Mouse (Mus musculus) gonadal fat pad, adult 2 months (tissue): ENCODE data around the gene Wscd2. TPM values are rescaled to one million over a fixed set of nuclear protein-coding genes. Genes with fewer than 3 reads are reported as not detected.
"Not testable (repeated sequence)": the region's sequence is repeated elsewhere in the genome, so short reads cannot be mapped to it uniquely, and the experiment has no call there.

Source experiments
- DNase-seq: peaks from one replicate; pipeline ENCODE4 v3.0.0-alpha.2; 2012; ENCODE audit warnings: low read depth
- polyA plus RNA-seq: library from polyadenylated mRNA; depleted of rRNA; stranded (reverse); fragments of >200 nt; gene quantifications from 2 replicates; pipeline ENCODE4 v1.2.3, GENCODE M21; 2012

The Wscd2 gene
- polyA plus RNA-seq, 1 experiment, result 5.9 TPM

DNA sequence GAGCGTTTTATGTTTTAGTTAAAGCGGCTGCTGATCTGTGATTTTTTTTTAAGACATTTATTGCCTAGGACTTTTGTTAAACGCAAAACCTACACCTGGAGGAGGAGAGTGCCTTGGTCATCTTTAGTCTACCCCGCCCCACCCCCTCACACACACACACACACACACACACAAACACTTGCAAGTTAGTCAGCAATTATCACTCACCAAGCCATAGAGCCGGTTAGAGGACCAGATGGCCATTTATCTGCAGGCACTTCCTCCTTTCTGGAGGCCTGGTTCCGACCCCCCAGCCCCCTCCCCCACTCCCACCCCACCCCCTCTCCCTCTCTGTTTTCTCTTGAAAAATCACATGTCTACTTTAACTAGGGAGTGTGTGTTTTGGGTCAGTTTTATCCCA, 94.3 kb downstream of the Wscd2 start:
- no peak for DNase-seq

DNA sequence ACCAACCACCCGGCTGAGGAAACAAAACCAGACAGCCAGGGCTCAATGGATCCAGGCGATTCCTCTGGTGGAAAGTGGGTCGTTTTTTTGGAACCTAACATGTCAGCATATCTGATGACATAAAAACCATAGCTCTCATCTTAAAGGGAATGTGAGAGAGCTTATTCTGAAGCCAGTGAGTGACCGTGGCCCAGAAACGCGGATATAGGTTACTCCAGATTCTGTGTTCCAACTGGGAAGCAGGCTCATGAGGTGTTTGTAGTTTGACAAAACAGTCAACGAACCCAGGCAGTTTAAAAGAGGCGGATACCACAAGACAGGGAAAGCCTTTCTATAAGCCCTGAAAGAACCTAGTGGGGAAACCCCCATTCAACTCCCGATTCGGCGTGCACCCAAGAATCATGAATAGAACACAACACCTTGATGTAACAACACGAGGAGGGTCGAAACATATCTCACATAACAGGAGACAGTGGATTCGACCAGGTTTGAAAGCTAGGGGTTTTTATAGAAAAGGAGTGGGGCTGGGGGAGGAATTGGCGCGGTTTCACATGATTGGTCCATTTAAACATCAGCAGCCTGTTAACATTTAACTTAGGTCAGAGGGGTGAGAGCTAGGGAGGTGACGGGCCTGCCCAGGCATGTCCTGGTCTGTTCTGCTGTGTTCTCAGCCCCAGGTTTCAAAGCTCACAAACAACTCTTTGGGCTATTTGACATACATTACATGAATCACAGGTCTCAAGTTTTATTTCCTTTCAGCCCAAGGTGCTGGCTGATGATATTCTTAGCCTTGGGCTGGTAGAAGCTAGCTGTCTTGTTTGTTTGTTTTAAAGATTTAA, 95.7 kb downstream of the Wscd2 start:
- not testable (repeated sequence) for DNase-seq

DNA sequence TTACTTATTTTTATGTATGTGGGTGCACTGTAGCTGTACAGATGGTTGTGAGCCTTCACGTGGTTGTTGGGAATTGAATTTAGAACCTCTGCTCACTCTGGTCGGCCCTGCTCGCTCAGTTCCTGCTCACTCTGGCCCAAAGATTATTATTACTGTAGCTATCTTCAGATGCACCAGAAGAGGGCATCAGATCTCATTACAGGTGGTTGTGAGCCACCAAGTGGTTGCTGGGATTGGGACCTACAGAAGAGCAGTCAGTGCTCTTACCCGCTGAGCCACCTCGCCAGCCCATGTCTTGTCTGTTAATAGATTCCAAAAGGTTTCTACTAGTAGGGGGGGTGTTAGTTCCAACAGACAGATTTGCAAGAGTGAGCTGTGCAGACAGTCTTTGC, 96.3 kb downstream of the Wscd2 start:
- DNase-seq, result not testable (repeated sequence)

DNA sequence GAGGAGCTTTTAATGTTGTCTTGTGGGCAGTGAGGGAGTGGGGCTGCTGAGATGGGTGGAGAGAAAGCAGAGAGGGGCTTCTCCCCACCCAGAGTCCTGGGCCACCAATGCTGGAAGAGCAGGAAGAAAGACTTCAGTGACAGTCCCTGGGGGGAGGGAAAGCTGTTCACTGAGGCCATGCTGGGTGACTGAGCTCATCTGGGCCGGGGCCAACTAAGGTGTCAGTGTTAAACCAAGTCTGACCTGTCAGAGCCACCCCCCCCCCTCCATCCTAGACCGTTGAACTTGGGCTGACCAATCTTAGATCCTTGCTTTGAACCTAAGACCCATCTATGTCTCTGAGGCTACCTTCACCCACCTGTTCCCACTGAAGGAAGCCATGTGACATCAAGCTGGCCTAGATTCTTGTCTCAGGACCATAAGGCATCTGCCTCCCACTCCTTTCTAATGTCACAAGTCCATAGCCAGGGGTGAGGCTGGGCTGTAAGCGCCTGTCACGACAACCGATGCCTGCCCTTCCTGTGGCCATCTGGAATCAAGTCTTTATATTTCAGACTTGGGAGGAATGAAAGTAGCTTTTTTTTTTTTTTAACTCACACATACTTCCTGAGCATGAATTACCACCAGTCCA, 100.0 kb downstream of the Wscd2 start:
- no peak for DNase-seq

DNA sequence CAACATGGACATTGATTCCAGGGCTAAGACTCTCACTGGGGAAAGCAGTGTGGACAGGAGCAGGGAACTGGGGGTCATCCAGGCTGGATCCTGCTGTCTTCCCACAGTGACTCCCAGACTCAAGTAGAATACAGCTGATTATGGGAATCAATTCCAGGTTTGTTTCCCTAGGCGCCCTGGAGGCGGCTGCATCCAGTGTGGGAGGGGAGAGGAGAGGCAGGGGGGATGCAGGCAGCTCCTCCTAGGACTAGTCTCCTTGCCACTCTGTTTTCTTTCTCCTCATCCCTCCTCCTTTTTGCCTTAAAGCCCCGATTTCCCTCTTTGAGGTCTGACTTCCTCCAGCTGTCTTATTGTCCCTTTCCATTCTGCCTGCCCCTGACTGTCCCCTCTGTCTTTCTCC, 101.0 kb downstream of the Wscd2 start:
- DNase-seq, result no peak

DNA sequence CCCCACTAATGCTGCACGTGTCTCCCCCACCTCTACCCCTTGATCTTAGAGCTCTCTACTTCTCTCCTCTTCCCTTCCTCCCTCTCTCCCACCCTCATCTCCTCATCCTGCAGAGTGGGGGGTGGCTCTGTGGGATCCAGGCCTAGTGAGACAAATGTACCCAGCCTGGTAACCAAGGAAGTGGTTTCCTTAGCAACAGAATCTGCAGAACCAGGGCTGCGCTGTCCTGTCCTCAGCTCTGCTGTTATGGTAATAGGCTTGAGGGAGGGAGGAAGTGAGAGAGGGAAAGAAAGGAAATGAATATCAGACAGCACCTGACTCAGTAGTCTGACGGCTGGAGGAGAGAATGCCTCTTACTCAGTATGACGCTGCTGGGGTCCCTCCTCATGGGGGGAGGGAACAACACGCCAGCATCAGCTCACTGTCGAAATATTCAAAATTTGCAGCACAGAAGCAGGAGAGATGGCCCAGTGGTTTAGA, 101.7 kb downstream of the Wscd2 start:
- no peak for DNase-seq

DNA sequence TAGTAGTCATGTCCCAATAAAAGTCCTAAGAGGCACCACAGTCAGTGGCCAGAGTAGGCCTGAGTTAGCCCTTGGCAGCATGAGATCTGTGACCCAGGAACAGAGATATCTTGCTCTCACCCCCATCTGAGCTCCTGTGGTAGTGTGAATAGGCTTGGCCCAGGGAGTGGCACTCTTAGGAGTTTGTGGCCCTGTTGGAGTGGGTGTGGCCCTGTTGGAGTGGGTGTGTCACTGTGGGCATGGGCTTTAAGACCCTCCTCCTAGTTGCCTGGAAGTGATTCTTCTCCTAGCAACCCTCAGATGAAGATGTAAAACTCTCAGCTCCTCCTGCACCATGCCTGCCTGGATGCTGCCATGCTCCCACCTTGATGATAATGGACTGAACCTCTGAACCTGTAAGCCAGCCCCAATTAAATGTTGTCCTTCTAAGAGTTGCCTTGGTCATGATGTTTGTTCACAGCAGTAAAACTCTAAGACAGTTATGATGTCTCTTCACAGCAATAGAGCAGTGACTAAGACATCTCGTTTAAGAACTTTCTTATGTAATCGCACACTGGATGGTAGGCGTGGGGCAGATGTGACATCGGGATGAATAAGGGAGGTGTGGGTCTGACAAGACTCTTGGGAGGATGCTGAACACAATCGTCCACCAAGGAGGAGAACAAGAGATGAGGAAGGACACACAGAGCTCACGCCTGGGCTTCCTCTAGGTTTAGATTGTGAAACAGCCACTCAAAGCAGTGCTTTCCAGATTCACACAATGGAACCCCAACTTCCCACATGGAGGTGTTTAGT, 104.0 kb downstream of the Wscd2 start:
- DNase-seq, result no peak

DNA sequence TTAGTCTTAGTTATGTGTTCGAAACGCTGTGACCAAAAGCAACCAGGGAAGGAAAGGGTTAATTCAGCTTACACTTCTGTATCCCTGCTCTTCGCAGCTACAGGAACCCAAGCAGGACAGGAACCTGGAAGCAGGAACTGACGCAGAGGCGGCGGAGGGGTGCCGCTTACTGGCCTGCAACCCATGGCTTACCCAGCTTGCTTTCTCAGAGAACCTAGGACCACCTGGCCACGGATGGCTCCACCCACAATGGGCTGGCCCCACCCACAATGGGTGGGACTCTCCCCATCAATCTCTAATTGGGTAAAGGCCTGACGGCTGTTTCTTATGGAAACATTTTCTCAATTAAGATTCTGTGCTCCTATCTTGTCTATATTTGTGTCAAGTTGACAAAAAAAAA, 106.1 kb downstream of the Wscd2 start:
- no peak for DNase-seq

DNA sequence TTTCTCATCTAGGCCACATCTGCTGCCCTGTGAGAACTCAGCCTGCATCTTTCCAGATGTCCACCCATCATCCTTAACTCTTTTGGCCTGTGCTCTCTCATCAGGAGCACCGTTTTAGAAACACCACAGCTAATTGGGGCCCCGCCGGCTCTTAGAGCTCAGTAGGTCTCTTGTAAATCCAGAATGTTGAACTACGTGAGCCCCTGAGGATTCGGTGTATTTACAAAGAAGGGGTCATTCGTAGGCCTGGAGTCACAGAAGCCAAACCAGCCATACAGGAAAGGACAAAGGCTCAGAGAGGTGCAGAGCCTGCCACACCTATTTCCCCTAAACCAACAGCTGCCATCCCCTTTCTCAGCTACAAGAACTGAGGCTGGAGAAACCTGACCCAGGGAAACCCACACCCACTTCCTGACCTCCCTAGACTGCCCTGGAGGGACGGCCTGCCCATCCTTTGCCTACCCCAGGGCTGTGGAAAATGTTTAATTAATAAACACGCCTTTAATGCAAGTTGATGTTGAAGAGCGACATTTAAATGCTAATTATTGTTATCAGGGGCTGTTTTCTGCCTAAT, 106.7 kb downstream of the Wscd2 start:
- DNase-seq, result no peak

DNA sequence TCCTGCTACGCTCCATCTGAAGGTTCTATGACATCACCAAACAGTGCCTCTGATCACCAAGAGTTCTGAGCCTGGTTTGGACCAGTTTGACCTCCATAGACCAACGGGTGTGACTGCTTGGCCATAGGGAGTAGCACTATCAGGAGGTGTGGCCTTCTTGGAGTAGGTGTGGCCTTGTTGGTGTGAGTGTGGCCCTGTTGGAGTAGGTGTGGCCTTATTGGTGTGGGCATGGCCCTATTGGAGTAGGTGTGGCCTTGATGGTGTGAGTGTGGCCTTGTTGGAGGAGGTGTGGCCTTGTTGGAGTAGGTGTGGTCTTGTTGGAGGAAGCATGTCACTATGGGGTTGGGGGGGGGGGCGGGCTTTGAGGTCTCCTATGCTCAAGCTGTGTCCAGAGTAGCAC, 110.0 kb downstream of the Wscd2 start:
- no peak for DNase-seq

DNA sequence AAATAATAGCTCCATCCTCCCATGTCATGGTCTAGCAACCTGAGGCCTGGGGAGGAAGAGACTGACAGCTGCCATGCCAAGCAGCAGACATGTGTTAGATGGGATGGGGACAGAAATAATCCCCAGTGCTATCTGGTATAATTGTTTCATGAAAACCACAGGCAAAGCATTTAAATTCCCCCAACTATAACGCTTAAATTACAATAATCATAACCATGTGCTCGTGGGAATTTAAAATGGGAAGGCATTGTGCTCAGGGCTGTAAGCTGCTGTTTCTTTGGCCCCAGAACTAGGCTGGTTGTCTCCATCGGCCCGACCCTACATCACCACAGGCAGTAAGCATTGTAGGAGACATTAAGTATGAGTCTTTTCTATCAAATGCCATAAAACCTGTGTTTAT, 110.7 kb downstream of the Wscd2 start:
- no peak for DNase-seq

DNA sequence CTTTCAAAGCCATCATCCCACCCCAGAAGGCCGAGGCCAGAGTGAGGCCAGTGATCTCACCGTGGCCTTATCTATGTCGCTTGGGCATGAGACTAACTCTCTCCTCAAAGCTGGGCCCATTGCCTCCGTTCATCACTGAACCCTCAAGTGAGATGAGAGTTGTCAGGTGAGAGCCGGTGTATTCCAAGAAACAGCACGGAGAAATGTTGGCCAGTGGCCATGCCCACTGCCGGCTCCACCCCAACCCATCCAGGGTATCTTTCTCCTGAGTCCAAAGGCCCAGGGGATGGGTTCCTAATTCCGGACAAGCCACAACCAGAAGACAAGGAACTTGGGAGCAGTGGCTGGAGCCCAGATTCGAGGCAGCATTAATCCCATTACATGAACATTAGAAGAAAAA, 113.3 kb downstream of the Wscd2 start:
- DNase-seq, result no peak

DNA sequence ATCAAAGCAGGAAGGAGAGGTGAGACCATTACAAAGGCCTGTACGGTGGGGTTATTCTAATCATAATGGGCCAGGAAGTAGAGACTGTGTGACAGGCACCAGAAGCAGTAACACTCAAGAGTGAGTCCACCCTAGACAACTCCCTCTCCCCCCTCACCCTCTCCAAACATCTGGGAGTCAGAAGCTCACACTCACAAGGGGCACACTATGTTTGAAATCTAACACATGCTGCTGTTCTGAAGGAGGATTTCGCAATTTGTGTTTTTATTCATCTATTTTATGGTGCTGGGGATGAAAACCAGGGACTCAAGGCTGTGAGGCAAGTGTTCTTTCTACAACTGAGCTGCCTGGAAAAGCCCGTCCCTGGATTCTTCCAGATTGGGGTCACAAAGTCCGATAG, 114.6 kb downstream of the Wscd2 start:
- no peak for DNase-seq

DNA sequence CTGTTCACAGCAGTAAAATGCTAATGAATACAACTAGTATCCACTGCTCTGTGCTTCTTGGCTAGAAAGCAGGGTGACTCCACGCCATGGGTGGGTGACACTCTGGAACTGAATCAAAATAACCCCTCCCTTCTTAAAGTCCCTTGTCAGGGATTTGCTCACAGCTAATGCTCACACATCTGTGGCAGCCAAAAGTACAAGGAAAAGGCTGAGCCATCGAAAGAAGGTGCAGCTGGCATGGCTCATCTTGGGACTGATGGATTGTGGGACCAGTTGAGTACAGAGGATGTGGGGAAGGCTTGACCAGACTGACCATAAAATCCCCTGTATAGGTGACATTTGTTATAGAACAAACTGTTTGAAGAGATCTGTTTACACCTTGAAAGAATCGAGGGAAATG, 116.0 kb downstream of the Wscd2 start:
- DNase-seq, result no peak

DNA sequence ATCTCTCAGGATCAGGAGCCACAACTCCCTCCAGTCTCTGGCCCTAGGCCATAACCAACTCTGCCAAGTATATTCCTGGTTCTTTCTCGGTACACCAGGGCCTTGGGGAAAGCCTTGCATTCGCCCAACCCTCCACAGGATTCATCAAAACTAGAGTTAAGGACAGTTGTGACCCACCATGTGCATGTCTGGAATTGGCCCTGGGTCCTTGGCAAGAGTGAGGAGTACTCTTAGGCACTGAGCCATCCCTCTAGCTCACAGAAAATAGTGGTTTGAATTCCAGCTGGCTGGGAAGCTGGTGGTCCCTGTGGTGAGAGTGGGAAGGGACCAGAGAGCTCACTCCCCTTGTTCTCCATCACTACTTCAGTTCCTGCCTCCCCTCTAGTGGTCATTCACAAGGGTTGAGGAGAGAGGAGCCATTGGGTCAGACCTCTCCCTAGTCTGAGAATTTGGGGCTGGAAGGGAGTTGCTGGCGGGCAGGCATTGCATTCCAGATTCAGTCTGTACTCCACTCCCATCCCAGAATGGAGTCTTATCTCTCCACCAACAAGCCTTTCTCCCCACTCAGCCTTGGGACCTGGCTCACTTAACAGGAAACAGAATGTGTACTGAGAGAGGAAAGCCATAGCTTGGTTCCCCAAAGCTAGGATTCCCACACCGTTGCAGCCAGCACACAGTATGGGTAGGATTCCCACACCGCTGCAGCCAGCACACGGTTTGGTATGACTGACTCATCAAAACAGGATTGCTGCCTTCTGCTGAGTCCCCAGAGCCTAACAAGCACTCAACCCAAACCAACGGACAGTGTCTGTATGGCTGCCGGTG, 117.0 kb downstream of the Wscd2 start:
- no peak for DNase-seq

DNA sequence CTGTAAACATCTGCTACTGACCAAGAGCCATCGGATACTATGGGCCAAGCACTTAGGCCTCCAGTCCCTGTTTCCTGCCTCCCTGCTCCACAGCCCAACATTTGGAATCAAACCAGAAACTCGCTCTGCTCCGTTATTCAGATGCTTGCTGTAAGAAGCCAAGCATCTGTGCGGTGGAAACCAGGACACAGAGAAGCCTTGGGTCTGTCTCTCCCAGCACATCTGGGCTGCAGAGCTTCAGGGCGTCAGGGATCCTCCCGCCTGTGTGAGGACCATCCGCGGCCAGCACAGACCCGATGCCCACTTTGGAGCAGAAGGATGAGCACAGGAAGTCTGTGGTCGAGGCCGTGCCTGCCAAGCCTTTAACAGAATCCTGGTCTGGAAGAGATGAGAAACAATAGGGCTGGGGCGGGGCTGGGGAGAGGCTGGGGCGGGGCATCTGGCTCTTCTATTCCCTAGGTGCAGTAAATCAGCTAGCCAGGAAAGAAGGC, 117.9 kb downstream of the Wscd2 start:
- DNase-seq, result no peak

DNA sequence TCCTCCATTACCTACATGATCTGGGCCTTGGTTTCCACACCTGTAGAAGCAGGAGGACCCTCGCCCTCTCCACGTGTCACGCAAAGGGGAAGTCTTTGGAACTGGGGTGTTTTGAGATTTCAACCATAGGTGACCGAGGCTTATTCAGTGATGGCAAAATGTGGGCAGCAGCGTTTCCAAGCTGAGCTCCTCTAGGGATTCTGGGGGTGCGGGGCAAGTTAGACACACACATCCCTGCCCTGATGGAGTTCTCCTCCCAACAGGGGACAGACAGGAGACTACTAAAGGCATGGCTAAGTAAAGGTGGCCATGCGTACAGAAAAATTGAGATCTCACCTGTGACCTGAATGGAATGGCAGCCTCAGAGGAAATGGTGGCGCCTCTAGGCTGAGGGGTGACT, 118.4 kb downstream of the Wscd2 start:
- DNase-seq, result no peak

DNA sequence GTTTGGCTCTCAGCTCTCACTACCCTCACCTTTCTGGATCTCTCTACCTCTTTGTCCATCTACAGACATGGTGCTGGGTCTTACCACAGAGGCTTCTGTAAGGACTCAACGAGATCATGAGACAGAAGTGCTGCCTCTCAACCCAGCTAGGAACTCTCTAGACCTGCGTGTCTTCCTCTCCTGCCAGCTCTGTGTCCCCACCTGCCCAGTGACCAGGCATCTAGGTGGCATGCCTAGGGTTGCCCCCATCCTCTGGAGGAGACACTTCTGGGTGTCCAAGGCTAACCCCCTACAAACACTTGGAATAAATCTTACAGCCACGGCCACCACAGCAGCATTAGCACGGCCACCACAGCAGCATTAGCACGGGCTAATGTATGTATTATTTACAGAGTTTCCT, 119.8 kb downstream of the Wscd2 start:
- DNase-seq, result no peak

DNA sequence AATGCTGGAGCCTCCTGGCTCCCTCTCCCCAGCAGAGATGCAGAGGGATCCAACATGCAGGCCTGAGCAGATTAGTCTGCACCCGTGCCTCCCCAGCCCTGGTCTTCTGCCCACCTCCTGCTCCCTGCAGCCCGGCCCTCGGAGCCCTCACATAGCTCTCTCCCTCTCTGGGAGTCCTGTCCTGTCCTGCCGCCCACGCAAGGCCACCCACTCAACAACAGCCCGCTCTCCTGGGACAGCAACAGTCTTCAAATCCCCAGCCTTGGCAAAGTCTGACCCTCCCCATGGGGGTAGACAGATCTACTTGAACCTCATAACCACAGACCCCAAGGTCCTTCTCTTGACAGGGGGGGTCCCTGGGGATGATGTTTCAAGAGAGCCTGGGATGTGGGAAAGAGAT, 120.4 kb downstream of the Wscd2 start:
- DNase-seq, result no peak

DNA sequence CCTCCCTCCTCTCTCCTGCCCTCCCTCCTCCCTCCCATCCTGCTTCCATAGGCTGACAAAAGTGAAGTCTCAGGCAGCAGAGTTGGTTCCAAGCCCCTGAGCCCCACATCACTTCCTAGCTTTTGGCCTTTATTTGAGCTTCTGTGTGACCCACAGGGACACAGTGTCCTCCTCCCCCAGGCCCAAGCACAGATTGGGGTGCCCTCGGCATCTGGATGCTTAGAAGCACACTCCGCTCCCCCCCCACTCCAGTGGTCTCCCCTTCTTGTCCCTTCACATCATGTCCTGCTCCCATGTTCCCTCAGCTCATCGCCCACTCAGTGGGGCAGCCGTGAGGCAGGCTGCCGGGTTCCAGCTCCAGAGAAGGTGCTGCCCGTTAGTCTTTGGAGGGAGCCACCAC, 121.0 kb downstream of the Wscd2 start:
- DNase-seq, result no peak

DNA sequence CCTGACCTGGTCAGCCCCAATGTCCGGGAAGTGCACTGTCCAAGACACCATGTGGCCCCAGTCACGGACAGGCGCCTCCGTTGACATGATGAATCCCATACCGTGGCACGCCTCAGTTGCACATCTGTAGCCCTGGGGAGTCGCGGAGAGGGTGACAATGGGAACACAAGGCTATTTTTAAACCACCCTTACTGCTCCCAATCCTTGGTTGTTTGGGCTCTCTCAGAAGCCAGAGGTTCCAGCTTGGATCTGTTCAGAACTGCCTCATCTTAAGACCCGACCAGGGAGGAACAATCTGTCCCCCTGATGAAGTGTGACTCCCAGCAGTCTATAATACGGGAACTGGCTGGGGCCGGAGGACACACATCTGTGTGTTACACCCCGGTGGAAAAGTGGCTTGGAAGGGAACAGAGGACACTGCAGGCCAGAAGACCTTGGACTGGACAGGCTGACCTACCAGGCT, 121.7 kb downstream of the Wscd2 start:
- DNase-seq, result no peak
